Mouse (Mus musculus): ENCODE data around the gene Zim1.
A peak's percentile ranks its signal among the peaks of the same experiment; 100 is the strongest.

GRCm38 (mm10) chr7:6729061-6729817, 33.0 kb upstream of the Zim1 start:
- TF ChIP-seq EP300 (IDR thresholded peaks at IDR 0.05; ENCODE audit: low read depth) (no peak), CTCF (IDR thresholded peaks at IDR 0.05; ENCODE audit: low read depth) (0 out of 2 replicates have a peak, but pooled peaks have one; percentile 18)

All from liver, embryonic 14.5 days (tissue).